Mouse (Mus musculus): Measurements from ENCODE around the gene Eif4g3.

DNA sequence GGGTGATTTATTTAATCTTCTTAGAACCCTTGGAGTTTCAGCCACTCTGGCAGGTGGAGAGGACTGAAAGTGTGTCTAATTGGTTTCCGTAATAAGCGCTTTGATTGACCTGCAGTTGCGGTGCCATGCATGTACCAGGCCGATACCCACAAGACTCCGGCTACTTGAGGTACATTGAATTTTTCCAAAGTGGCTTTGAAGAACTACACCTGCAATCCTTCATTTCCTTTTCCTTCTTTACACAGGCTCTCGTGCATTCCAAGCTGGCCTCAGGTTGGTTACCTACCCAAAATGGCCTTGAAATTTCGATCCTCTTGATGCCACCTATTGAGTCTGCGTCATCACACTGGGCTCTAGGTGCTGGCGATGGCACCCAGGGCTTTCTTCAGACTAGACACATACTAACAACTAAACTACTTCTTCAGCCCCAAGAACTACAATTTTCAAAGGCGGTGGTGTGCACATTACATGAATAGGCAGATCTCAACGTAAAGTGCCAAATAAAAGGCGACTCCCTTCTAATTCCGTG, 222.9 kb downstream of the Eif4g3 start:
- no peak for TF ChIP-seq CTCF (IDR thresholded peaks at IDR 0.05; ENCODE audit: control insufficient read depth, insufficient read depth, insufficient replicate concordance, low read depth, low read length)
- no peak for TF ChIP-seq POLR2A (IDR thresholded peaks at IDR 0.05; ENCODE audit: control insufficient read depth, low read depth, low read length)
